Mouse (Mus musculus): Measurements from ENCODE around the gene Ivd. TPM values are rescaled to one million over a fixed set of nuclear protein-coding genes. Genes with fewer than 3 reads are reported as not detected.
A peak's percentile ranks its signal among the peaks of the same experiment; 100 is the strongest.

Gene Ivd
- total and polyA plus RNA-seq, 3 experiments, result 25.5 to 29.3 (median 27.6) TPM

GRCm38 (mm10) chr2:118844427-118844826 is 17.3 kb upstream of the Ivd start:
- H3K27ac ChIP-seq (ENCODE audit: insufficient read depth, low read depth), result no peak overlapping the region; the same call in 1 of the 2 replicates
- H3K4me3 ChIP-seq (replicated peaks in 1 of 3; ENCODE audit: low read depth in 2 of 3, low read length in 2 of 3, poor library complexity in 1 of 3), result no peak overlapping the region
- no peaks in the 10 kb centered on the region for H3K27me3 ChIP-seq (replicated peaks)
- H3K9ac ChIP-seq (ENCODE audit: insufficient read depth, low read depth), result no peak overlapping the region
- dilution Hi-C loops (cut with MboI; ENCODE audit: extremely low pct_ligation_motif_present, extremely low pct_unique_long_range_greater_than_20kb, low sequenced_read_pairs) (no loop called here), in situ Hi-C loops (cut with MboI; ENCODE audit: low pct_ligation_motif_present, low pct_unique_long_range_greater_than_20kb, low sequenced_read_pairs) (no loop called here)
- H3K9me3 ChIP-seq (replicated peaks; ENCODE audit: low read length), result peaks cover 4% of the 10 kb centered on the region
- H3K36me3 ChIP-seq (replicated peaks in 1 of 2; ENCODE audit: control insufficient read depth in 1 of 2, insufficient read depth in 1 of 2, low read length in 1 of 2), result no peaks in the 10 kb centered on the region
- no peaks in the 10 kb centered on the region for H3K79me2 ChIP-seq (replicated peaks; ENCODE audit: control insufficient read depth, extremely low read depth, insufficient read depth, poor library complexity, severe bottlenecking)
- no peak overlapping the region for H3K4me2 ChIP-seq (ENCODE audit: insufficient read depth, low read depth, poor library complexity, severe bottlenecking)
- TF ChIP-seq CHD1 (IDR thresholded peaks at IDR 0.05; ENCODE audit: low read depth, low read length) (no peak), CHD2 (IDR thresholded peaks at IDR 0.05; ENCODE audit: low read length) (no peak), PAX5 (IDR thresholded peaks at IDR 0.05; ENCODE audit: low read length) (no peak), RCOR1 (conservative IDR thresholded peaks at IDR 0.05; ENCODE audit: low read depth, low read length) (no peak), CTCF (conservative IDR thresholded peaks at IDR 0.05 in 1 of 2, IDR thresholded peaks at IDR 0.05 in 1 of 2; ENCODE audit: low read depth in 2 of 2, low read length in 2 of 2) (no peak), GABPA (IDR thresholded peaks at IDR 0.05; ENCODE audit: insufficient replicate concordance, low read depth, low read length) (no peak), MAFK (IDR thresholded peaks at IDR 0.05; ENCODE audit: insufficient replicate concordance, low read length) (no peak), MXI1 (IDR thresholded peaks at IDR 0.05; ENCODE audit: low read depth, low read length) (no peak), MYC (IDR thresholded peaks at IDR 0.05; ENCODE audit: low read depth, low read length) (no peak), SIN3A (IDR thresholded peaks at IDR 0.05; ENCODE audit: low read length) (no peak), EP300 (IDR thresholded peaks at IDR 0.05; ENCODE audit: low read length) (no peak)
- peaks cover 12 to 20% of the 10 kb centered on the region in 2 experiments for H3K4me1 ChIP-seq (ENCODE audit: control insufficient read depth in 1 of 2, insufficient read depth in 2 of 2)
- no peak for DNase-seq (ENCODE audit: extremely low read depth)

GRCm38 (mm10) chr2:118846246-118846645 is 15.5 kb upstream of the Ivd start:
- Histone ChIP-seq H3K79me2 (replicated peaks; ENCODE audit: control insufficient read depth, extremely low read depth, insufficient read depth, poor library complexity, severe bottlenecking) (no peaks in the 10 kb centered on the region), H3K4me1 (ENCODE audit: control insufficient read depth in 1 of 2, insufficient read depth in 2 of 2) (peaks cover 10 to 18% of the 10 kb centered on the region in 2 experiments), H3K27ac (ENCODE audit: insufficient read depth, low read depth) (no peak overlapping the region), H3K27me3 (replicated peaks) (no peaks in the 10 kb centered on the region), H3K9ac (ENCODE audit: insufficient read depth, low read depth) (no peak overlapping the region), H3K4me3 (replicated peaks in 1 of 3; ENCODE audit: low read depth in 2 of 3, low read length in 2 of 3, poor library complexity in 1 of 3) (no peak overlapping the region), H3K36me3 (replicated peaks in 1 of 2; ENCODE audit: control insufficient read depth in 1 of 2, insufficient read depth in 1 of 2, low read length in 1 of 2) (no peaks in the 10 kb centered on the region), H3K4me2 (ENCODE audit: insufficient read depth, low read depth, poor library complexity, severe bottlenecking) (no peak overlapping the region), H3K9me3 (replicated peaks; ENCODE audit: low read length) (peaks cover 4% of the 10 kb centered on the region)
- in situ Hi-C loops (cut with MboI; ENCODE audit: low pct_ligation_motif_present, low pct_unique_long_range_greater_than_20kb, low sequenced_read_pairs), result no loop called here
- TF ChIP-seq CTCF (conservative IDR thresholded peaks at IDR 0.05 in 1 of 2, IDR thresholded peaks at IDR 0.05 in 1 of 2; ENCODE audit: low read depth in 2 of 2, low read length in 2 of 2) (0 out of 4 replicates have a peak, but pooled peaks of 1 of the 2 experiments have one; percentile 10), JUN (IDR thresholded peaks at IDR 0.05; ENCODE audit: insufficient read depth, low read depth, low read length) (no peak), E2F4 (IDR thresholded peaks at IDR 0.05; ENCODE audit: insufficient replicate concordance, low read depth, low read length) (no peak), ZKSCAN1 (IDR thresholded peaks at IDR 0.05; ENCODE audit: borderline replicate concordance, low read depth, low read length) (no peak), ZNF384 (IDR thresholded peaks at IDR 0.05; ENCODE audit: low read depth, low read length) (no peak)
- dilution Hi-C loops (cut with MboI; ENCODE audit: extremely low pct_ligation_motif_present, extremely low pct_unique_long_range_greater_than_20kb, low sequenced_read_pairs), result no loop called here
- peak; percentile 5 for DNase-seq (ENCODE audit: extremely low read depth)
